Mouse (Mus musculus) ES-CJ7 (cell line): ENCODE results near the gene Peli2.

ENCODE experiments used
- DNase-seq: peaks from one replicate; pipeline ENCODE4 v3.0.0; 2011; ENCODE audit warnings: low read depth, low spot score

Peli2 gene

GRCm38 (mm10) chr14:48153064-48153463, 32.4 kb downstream of the Peli2 start:
- no peak for DNase-seq

- DNase-seq = no peak
Measured at GRCm38 (mm10) chr14:48153865-48154511, 33.4 kb downstream of the Peli2 start.

DNA sequence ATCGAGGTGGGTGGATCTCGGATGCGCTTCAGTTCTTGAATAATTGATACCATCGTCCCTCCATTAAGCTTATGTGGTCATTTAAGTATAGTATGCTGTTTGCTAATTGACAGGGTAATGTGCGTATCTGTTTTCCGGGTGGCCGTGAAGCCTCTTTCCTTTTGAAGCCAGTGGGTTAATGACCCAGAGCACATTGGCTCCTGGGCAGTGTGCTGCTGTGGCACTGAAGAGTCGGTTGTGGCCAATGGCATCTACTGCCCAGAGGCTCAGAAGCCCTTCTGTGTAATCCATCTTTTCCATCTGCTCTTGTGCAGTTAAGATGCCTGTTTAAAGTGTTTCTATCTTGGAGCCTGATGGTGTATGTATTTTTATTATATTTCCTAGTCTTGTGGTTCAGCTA, 34.0 kb downstream of the Peli2 start:
- no peak for DNase-seq

- DNase-seq = no peak
Measured at GRCm38 (mm10) chr14:48155153-48155552, 34.5 kb downstream of the Peli2 start.

GRCm38 (mm10) chr14:48157085-48157484, 36.5 kb downstream of the Peli2 start:
- no peak for DNase-seq

GRCm38 (mm10) chr14:48157835-48158234, 37.2 kb downstream of the Peli2 start:
- DNase-seq = no peak

DNA sequence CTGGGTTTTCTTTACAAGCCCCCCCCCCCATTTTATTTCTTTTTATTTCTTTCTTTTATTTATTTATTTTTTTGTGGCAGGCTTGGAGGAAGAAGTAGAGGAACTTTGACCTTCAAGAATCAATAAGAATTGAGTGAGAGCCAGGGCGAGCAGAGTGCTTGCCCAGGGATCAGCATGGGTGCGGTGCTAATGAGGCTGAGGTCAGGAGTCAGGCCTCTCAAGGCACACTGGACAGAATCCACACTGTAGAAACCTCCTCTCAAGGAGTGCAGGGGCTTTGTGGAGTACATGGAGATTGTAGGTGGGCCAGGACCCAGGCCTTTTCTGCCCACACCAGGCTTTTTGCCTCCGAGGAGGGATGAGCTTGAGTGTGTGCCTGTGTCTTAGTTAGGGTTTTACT, 38.8 kb downstream of the Peli2 start:
- DNase-seq = no peak

- DNase-seq = no peak
Measured at GRCm38 (mm10) chr14:48162446-48162845, 41.8 kb downstream of the Peli2 start.

GRCm38 (mm10) chr14:48164917-48165316, 44.3 kb downstream of the Peli2 start:
- DNase-seq = no peak

DNA sequence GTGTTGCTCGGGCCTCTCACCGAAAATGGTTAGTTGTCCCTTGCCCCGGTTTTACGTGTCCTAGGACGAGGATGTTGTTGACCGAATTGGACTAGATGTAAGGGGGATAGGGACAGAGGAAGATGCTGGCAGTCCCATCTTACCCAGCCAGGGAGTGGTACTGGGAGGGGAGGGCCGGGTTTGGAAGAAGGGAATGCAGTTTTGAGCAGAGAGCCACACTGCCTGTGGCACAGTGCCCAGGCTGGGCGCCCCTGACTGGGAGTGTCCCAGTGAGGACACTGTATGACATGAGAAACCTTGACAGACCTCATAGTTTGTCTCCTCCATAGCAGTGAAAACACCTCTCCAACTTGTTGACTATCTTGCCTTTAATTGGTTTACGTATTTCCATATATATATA, 45.8 kb downstream of the Peli2 start:
- no peak for DNase-seq

GRCm38 (mm10) chr14:48167020-48167419, 46.4 kb downstream of the Peli2 start:
- DNase-seq = no peak

- DNase-seq = no peak
Measured at GRCm38 (mm10) chr14:48168116-48168515, 47.5 kb downstream of the Peli2 start.

DNA sequence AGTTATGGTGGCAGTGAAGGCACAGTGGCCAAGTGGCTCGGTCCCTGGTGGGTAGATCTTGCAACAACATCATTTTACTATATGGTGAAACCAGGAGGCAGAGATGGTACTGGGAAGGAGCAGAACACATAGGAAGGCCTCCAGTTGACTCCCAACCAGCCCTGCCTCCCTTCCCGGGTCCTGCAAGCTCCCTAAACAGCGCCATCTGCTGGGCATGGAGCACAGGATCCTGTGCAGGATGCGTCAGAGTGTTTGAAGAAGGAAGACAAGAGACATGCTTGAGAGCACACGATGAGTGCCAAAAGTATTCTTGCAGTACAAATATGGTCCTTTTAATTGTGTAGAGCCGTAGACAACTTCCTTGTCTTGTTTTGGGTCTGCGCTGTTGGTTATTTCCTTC, 49.3 kb downstream of the Peli2 start:
- peak; percentile 32 for DNase-seq

- DNase-seq = no peak
Measured at GRCm38 (mm10) chr14:48171268-48171667, 50.6 kb downstream of the Peli2 start.

- DNase-seq = no peak
Measured at GRCm38 (mm10) chr14:48172026-48172425, 51.4 kb downstream of the Peli2 start.

GRCm38 (mm10) chr14:48172876-48173275, 52.3 kb downstream of the Peli2 start:
- DNase-seq = no peak

GRCm38 (mm10) chr14:48173840-48174239, 53.2 kb downstream of the Peli2 start:
- no peak for DNase-seq

DNA sequence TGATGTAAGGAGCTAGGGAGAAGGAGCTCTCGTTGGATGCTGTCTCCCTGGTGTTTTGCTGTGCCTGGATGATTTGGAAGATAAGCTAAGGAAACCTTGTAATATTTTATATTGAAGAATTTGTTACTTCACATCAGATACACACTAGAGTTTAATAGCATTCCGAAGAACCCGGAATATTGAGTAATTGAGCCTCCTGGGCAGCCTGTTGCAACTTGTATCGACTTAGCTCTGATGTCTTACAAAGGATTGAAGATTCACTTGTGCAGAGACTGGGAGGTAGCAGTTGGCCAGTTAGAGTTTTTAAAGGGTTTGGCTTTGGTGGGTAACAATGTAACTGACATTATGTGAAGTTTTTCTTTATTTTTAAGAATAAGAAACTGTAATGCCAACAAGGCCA, 53.7 kb downstream of the Peli2 start:
- no peak for DNase-seq

- no peak for DNase-seq
Measured at GRCm38 (mm10) chr14:48175115-48175514, 54.5 kb downstream of the Peli2 start.

DNA sequence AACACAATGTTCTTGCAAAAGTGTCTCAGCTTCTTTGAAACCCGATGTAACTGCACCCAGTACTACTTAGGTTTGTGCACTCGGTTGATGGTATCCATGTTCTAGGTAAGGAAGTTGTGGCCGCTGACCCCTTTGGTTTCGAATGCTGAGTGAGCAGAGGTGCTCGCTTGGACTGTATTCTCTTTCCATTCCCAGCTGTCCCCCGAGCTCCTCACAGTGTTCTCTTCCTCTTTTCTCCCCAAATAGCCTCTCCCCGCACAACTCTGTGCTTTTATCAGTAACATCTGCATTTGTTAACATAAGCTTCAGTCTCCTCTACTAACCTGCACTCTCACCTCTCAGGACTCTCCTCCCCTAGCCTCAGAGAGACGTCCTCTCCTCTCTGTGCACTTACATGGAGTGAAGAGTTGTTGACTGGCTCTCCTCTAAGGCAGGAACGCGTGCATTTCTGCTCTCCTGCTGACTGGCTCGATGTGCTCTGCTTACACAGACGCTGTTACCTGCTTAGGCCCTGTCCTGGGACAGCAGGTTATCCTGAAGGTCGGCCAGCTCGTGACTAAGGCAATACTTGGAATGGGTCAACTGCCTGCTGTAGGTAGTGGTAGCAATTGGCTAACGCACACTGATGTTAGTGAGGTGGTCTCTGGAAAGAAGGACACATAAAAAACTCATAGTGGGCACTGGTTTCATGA, 57.8 kb downstream of the Peli2 start:
- DNase-seq = no peak

GRCm38 (mm10) chr14:48179021-48179420, 58.4 kb downstream of the Peli2 start:
- DNase-seq = no peak

DNA sequence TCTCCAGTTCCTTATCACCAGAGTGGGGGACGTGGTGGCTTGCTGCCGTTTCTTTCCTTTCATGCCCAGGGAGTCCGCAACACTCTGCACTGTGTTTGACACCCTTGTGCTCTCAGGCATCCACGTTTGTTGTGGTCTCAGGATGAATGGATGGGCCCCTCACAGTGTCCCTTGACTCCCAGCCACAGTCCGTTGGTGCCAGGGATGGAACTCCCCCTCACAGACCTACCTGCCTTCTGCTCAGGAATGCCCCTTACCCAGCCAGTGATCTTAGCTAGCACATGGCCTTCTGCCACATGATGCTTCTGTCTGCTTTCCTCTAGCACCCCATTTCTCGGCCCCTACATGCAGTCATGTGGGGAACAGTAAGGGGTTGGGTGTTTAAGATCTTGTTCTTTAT, 65.7 kb downstream of the Peli2 start:
- no peak for DNase-seq

DNA sequence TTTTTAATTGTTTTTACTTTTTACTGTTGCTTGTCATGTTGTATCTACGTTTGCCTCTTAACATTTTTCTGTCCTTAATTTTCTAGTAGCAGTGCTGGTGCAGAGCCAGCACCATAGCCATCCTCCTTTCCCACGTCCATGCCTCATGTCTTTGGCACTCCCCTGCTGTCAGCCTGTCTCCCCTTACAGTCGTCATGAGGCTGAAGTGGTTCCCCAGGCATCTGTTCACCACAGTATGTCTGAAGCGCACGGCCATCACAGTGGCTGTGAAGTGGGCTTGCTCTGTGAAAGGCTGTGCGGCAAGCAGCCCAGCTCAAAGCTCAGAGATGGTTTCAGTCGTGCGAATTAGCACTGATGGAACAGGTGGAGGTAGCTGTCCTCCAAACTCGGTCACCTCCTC, 66.5 kb downstream of the Peli2 start:
- DNase-seq = no peak

DNA sequence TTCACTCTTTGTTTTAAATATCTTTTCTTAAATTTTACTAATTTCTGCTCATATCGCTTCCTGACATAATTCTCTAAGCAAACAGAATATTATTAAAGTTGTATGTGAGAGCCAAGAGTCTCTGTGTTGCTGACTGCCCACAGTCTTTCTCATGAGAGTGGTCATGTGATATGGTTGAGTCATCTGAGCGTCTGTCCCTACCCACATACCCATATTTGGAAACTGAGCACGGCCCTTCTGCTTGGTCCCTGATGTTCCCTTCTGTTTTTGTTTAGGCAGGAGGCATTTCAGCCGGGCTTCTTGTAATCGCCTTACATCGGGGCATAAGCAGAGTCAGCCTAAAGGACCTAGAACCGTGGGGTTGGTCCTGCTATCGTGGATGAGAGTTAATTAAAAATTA, 68.7 kb downstream of the Peli2 start:
- no peak for DNase-seq
